Mouse (Mus musculus): ENCODE results near the gene Parp2. TPM values are rescaled to one million over a fixed set of nuclear protein-coding genes. Genes with fewer than 3 reads are reported as not detected.

Parp2 gene
- polyA plus RNA-seq (2015; fragmentation: Nextera tagmentation; extraction: Ambion mirVana), result 65.0 and 67.2 TPM in 2 replicates

DNA sequence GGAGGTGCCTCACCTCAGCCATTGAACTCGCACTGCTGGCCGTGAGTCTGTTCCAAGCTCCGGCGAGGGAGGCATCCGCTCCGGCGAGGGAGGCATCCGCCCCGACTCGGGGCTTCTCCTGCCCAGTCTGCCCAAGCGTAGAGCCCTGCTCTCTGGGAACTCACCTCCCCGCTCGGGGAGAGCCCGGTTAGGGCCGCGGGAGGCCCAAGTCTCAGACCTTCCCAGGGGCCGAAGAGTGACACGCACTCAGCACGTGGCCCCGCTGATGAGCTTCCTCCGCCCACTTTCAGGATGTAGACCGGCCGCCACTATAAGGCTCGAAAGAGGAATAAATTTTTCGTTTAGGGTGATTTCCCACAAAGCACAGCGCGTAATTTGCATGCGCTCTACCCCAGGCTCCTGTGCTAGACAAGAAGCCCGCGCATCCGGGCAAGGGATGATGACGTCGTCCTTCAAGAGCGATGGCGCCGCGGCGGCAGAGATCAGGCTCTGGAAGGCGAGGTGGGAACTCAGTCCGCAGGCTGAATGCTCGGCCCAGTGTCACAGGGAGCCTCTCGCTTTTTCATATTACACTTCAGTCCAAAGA lies at the start of gene Parp2, which contains the start of gene Ccnb1ip1:
Parp2 (plus strand) TSS at position 355 of the 586 bp plus-strand sequence.
Ccnb1ip1 (minus strand) TSS at position 246 of the 586 bp plus-strand sequence.
- WGBS, result under 1% methylated on average over 42 of the region's 42 CpGs
- Histone ChIP-seq H3K9me3 (replicated peaks) (no peaks in the 10 kb centered on the region), H3K36me3 (ENCODE audit: poor library complexity, severe bottlenecking) (peaks cover 18% of the 10 kb centered on the region), H3K4me2 (peak within 1 kb of the TSS; percentile 64), H3K9ac (peak within 1 kb of the TSS; percentile 76), H3K4me3 (peak within 1 kb of the TSS; percentile 54), H3K27me3 (no peaks in the 10 kb centered on the region), H3K4me1 (peaks cover 7% of the 10 kb centered on the region; the same call in 1 of the 2 replicates), H3K27ac (peak within 1 kb of the TSS; percentile 92)
- ATAC-seq, result peak; percentile 98

DNA sequence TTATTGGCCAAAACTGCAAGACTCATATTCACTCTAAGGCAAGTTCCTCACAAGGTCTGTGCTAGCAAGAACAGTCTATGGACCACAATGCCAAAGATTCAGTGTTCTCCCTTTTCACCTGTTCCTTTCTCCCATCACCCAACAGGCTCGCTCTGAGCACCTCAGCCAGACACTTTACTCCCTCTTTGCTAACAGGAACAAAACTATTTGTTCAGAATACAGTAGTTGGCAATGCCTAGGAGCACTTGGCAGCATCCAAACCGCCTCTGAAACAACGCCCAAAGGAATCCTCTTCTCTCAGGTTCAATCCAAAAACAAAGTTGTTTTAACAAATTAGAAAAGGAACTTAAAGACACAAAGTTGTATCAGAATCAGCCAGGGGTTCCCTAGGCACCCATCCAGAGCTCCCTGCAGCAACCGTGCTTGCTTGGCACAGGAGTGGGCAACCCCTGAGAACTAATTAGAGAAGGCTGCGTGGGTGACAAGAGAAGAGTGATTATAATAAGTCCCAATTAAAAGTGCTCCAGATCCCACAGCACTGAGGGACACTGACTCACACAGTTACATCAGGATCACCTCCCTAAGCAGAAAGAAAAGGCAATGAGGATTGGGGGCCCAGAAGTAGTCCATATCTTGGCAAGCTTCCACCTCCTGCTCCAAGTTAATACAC lies 49.1 kb upstream of the Parp2 start:
- Histone ChIP-seq H3K4me1 (no peaks in the 10 kb centered on the region), H3K9ac (no peak overlapping the region), H3K4me3 (no peak overlapping the region), H3K27ac (no peak overlapping the region), H3K9me3 (replicated peaks) (no peaks in the 10 kb centered on the region), H3K4me2 (no peak overlapping the region), H3K27me3 (no peaks in the 10 kb centered on the region), H3K36me3 (ENCODE audit: poor library complexity, severe bottlenecking) (peaks cover 7% of the 10 kb centered on the region; the same call in 1 of the 2 replicates)
- 50% methylated on average over 5 of the region's 5 CpGs for WGBS
- ATAC-seq, result peak; percentile 57; the same call in 1 of the 2 replicates

DNA sequence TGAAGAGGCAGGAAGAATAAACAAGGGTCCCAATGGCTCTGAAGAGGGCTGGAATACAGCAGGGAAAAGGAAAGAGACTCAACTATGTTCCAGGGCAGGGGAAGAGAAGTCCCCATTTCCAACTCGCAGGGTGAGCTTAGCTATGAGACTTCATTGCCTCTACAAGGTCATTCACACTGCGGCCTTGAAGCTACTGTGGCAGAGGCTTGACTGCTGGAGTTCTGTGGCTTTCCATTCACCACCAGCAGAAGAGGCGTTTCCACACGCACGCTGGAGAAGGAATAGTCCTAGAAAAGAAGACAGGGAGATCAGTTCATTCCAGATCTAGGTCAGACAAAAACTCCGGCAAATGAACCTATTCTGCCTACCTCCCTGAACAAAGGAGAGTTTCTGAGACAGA lies 41.9 kb upstream of the Parp2 start:
- WGBS, result 93% methylated on average over 6 of the region's 6 CpGs
- Histone ChIP-seq H3K36me3 (ENCODE audit: poor library complexity, severe bottlenecking) (peaks cover 67% of the 10 kb centered on the region), H3K27me3 (no peaks in the 10 kb centered on the region), H3K4me2 (no peak overlapping the region), H3K27ac (no peak overlapping the region), H3K4me1 (no peaks in the 10 kb centered on the region), H3K9ac (no peak overlapping the region), H3K9me3 (replicated peaks) (no peaks in the 10 kb centered on the region), H3K4me3 (no peak overlapping the region)
- no peak for ATAC-seq

DNA sequence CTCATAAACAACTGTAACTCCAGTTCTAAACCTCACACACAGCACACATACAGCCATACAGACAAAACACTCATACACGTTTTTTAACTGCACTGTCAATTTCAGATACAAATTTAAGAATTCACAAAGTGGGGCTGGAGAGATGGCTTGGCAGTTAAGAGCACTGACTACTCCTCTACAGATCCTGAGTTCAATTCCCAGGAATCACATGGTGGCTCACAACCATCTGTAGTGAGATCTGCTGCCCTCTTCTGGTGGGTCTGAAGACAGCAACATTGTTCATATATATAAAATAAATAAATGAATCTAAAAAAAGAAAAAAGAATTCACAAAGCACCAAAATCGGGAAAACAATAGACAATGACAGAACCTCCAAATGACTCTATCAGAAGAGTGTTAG lies 36.3 kb upstream of the Parp2 start:
- Histone ChIP-seq H3K27me3 (no peaks in the 10 kb centered on the region), H3K9me3 (replicated peaks) (no peaks in the 10 kb centered on the region), H3K4me3 (no peak overlapping the region), H3K36me3 (ENCODE audit: poor library complexity, severe bottlenecking) (peaks cover 89% of the 10 kb centered on the region), H3K4me1 (no peaks in the 10 kb centered on the region), H3K27ac (no peak overlapping the region), H3K9ac (no peak overlapping the region), H3K4me2 (no peak overlapping the region)
- WGBS, result 87% methylated on average over 2 of the region's 2 CpGs
- ATAC-seq, result no peak

DNA sequence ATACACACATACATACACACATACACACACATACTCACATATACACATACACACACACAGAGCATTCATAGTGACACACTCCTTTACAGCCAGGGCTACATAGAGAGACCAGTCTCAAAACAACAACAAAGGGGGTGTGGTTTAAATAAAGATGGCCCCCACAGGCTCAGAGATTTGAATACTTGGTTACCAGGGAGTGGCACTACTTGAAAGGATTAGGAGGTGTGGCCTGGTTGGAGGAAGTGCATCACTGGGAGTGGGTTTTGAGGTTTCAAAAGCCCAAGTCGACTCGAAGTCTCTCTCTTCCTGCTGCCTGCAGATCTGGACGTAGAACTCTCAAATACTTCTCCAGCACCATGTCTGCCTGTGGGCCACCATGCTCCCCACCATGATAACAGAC lies 25.5 kb upstream of the Parp2 start:
- Histone ChIP-seq H3K36me3 (ENCODE audit: poor library complexity, severe bottlenecking) (peaks cover 36% of the 10 kb centered on the region), H3K27ac (no peak overlapping the region), H3K9me3 (replicated peaks) (no peaks in the 10 kb centered on the region; the same call in 1 of the 2 replicates), H3K4me2 (no peak overlapping the region), H3K4me1 (peaks cover 14% of the 10 kb centered on the region), H3K9ac (no peak overlapping the region), H3K27me3 (no peaks in the 10 kb centered on the region), H3K4me3 (no peak overlapping the region)
- no peak for ATAC-seq
- WGBS, result 96% methylated on average over 3 of the region's 3 CpGs

DNA sequence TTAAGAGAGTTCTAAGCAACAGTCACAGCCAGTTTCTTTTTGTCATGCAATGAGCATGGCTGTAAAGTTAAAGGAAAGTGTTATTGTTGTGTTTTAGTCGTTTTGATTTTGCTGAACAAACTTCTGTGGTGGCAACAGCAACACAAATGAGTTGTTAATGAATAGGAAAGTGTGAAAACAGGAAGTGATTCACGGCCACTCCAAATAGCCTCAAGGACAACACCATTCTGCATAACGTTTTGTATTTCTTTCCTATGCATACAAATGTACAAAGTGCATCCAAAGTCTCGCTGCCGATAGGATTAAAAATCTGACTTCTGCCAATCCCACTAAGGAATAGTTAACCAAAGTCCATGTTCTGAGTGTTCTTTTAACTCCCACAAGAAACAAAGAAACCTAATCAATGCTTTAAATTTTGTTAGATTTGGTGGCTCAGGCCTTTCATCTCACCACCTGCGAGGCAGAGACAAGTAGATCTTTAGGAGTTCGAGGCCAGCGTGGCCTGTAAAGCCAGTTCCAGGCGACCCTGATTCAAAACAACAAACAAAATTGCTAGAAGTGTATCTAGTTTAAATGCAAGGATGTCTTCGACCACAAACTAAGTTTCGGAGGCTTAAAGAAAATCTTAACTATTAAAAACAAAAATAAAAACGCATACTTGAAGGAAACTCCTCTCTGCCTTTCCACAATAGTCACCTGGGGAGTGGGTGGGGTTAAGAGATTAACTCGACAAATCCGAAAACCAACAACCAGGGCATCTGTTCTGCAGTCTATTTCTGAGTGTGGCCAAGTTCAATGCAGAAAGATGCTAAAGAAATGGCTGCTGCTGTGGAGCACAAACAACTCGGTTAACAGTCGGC lies 23.0 kb upstream of the Parp2 start:
- Histone ChIP-seq H3K4me1 (peaks cover 14% of the 10 kb centered on the region), H3K9me3 (replicated peaks) (no peaks in the 10 kb centered on the region; the same call in 1 of the 2 replicates), H3K4me3 (peak overlapping the region; percentile 77), H3K9ac (peak overlapping the region; percentile 76), H3K4me2 (peak overlapping the region; percentile 61), H3K36me3 (ENCODE audit: poor library complexity, severe bottlenecking) (peaks cover 22% of the 10 kb centered on the region), H3K27ac (peak overlapping the region; percentile 65), H3K27me3 (no peaks in the 10 kb centered on the region)
- WGBS, result 24% methylated on average over 16 of the region's 16 CpGs
- no peak for ATAC-seq

DNA sequence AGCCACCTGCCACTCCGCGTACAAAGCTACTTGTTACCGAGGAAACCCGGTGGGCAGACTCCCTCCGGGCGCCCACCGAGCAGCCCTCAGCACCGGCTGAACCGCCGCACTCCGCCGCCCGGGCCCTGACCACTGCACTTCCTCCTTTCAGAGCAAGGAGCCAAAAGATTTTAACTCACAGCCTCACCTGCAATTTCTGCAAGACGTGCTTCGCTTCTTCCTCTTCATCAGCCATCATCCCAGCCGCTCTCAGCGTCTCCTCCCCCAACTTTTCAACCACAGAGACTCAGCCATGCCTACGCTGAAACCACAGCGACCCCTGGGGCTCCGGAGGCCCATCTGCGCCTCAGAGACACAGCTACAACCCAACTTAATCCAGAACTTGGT lies 22.4 kb upstream of the Parp2 start, which contains the start of gene Ttc5:
Ttc5 (minus strand) TSS at position 269 of the 387 bp plus-strand sequence.
- peak within 1 kb of the TSS; percentile 61 for H3K4me2 ChIP-seq
- peak; percentile 97 for ATAC-seq
- H3K9ac ChIP-seq, result peak within 1 kb of the TSS; percentile 76
- H3K9me3 ChIP-seq (replicated peaks), result no peaks in the 10 kb centered on the region; the same call in 1 of the 2 replicates
- H3K27ac ChIP-seq, result peak within 1 kb of the TSS; percentile 65
- under 1% methylated on average over 21 of the region's 21 CpGs for WGBS
- peak within 1 kb of the TSS; percentile 77 for H3K4me3 ChIP-seq
- H3K4me1 ChIP-seq, result peaks cover 14% of the 10 kb centered on the region
- H3K27me3 ChIP-seq, result no peaks in the 10 kb centered on the region
- H3K36me3 ChIP-seq (ENCODE audit: poor library complexity, severe bottlenecking), result peaks cover 16% of the 10 kb centered on the region

DNA sequence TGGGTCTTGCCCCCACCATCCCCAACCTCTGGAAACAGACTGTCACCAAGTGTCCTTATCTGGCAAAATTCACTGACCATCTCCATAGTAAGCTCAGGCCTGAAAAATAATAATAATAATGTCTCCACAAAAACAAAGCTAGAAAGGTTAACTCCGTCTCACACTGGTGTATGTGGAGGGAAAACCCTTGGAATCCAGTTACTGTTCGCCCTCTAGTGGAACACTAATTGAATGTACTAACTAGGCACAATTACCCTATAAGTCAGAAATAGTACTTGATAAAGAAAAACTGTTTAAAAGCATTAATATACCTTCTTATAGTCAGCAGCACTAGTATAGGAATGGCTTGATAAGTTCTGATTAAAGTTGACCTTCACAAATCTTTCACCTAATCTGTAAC lies 19.5 kb upstream of the Parp2 start:
- WGBS, result 13% methylated on average over 2 of the region's 2 CpGs
- H3K4me1 ChIP-seq, result peaks cover 12% of the 10 kb centered on the region
- no peak overlapping the region for H3K9ac ChIP-seq
- H3K9me3 ChIP-seq (replicated peaks), result no peaks in the 10 kb centered on the region
- H3K27me3 ChIP-seq, result no peaks in the 10 kb centered on the region
- no peaks in the 10 kb centered on the region for H3K36me3 ChIP-seq (ENCODE audit: poor library complexity, severe bottlenecking)
- H3K4me2 ChIP-seq, result no peak overlapping the region
- H3K4me3 ChIP-seq, result no peak overlapping the region
- ATAC-seq, result no peak
- H3K27ac ChIP-seq, result no peak overlapping the region

DNA sequence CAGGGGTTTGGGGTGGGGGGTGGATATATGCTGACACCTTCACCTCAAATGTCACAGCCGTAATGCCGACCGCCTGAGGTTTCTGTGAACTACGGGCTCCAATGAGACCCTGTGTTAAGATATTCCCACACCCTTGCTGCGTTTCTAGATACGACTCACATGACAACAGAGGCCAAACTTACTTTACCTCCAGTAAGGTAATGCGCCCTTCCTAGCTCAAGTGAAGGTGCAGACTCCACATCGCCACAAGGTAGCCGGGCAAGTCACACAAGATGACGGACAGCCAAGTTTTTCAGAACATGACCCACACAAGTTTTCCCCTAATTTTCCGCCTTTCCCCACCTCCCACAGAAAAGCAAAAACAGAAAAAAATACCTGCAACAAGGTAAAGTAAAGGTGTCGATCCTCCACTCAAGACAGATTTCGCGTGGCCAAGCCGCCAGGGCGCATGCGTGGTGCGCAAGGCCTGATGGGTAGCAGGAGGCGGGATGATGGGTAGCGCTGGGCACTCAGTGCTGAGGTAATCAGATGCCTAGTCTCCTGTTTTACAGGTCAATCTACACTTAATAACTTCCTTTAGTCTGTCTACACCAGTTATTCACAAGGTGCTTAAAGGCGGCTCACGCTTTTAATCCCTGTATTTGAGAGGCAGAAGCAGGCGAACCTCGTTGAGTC lies 12.2 kb upstream of the Parp2 start:
- WGBS, result 94% methylated on average over 24 of the region's 24 CpGs
- Histone ChIP-seq H3K4me1 (no peaks in the 10 kb centered on the region), H3K4me3 (no peak overlapping the region), H3K9me3 (replicated peaks) (no peaks in the 10 kb centered on the region), H3K36me3 (ENCODE audit: poor library complexity, severe bottlenecking) (no peaks in the 10 kb centered on the region), H3K9ac (no peak overlapping the region), H3K4me2 (no peak overlapping the region), H3K27ac (no peak overlapping the region), H3K27me3 (no peaks in the 10 kb centered on the region)
- ATAC-seq, result no peak

DNA sequence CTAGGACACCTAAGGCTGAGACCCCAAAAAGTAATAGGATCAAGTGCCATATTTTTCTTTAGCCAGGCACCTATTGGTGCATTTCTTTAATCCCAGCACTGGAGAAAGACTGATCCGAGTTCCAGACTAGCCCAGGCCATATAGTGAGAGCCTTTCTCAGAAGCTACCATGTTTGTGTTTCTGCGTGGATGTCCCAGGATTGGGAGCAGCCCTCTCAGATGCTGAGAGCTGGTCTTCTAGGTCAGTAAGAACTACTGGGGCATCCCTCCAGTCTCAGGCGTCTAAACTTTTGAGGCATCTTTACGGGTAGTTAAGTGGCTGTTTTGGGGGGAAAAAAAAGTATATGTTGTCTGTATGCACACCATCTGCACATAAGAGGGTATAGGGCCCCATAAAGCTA lies 11.7 kb upstream of the Parp2 start:
- no peaks in the 10 kb centered on the region for H3K4me1 ChIP-seq
- no peak overlapping the region for H3K4me3 ChIP-seq
- H3K27me3 ChIP-seq, result no peaks in the 10 kb centered on the region
- H3K9me3 ChIP-seq (replicated peaks), result no peaks in the 10 kb centered on the region
- H3K4me2 ChIP-seq, result no peak overlapping the region
- WGBS, result 90% methylated on average over 4 of the region's 4 CpGs
- H3K36me3 ChIP-seq (ENCODE audit: poor library complexity, severe bottlenecking), result no peaks in the 10 kb centered on the region
- H3K27ac ChIP-seq, result no peak overlapping the region
- ATAC-seq, result no peak
- no peak overlapping the region for H3K9ac ChIP-seq

DNA sequence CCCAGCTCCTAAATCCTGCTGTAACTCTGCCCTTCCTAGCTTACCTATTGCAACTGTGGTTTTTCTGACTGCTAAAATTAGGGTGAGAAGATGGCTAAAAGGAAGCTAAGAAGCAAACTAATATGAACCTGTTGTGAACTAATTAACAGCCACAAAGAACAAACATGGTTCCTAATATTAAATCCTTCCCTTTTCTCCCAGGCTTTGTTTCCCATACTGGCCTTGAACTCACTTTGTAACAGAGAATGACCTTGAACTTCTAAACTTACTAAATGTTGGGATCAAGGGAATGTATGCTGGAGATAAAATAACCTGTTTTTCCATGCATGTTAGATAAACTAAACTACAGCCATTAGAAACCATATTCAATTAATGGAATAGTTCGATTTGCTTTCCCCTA lies 11.2 kb upstream of the Parp2 start:
- H3K27ac ChIP-seq, result no peak overlapping the region
- H3K4me1 ChIP-seq, result no peaks in the 10 kb centered on the region
- WGBS, result 86% methylated on average over 1 of the region's 1 CpGs
- H3K9ac ChIP-seq, result no peak overlapping the region
- H3K4me3 ChIP-seq, result no peak overlapping the region
- ATAC-seq, result no peak
- H3K36me3 ChIP-seq (ENCODE audit: poor library complexity, severe bottlenecking), result no peaks in the 10 kb centered on the region
- no peaks in the 10 kb centered on the region for H3K9me3 ChIP-seq (replicated peaks)
- no peaks in the 10 kb centered on the region for H3K27me3 ChIP-seq
- no peak overlapping the region for H3K4me2 ChIP-seq
